Mouse (Mus musculus) kidney, adult 11 months (tissue): ENCODE measurements around the gene Gcn1l1.
A peak's percentile ranks its signal among the peaks of the same experiment; 100 is the strongest.

Experiments
- DNase-seq: peaks from one replicate; pipeline ENCODE4 v3.0.0; 2022

Gcn1l1 gene

DNA sequence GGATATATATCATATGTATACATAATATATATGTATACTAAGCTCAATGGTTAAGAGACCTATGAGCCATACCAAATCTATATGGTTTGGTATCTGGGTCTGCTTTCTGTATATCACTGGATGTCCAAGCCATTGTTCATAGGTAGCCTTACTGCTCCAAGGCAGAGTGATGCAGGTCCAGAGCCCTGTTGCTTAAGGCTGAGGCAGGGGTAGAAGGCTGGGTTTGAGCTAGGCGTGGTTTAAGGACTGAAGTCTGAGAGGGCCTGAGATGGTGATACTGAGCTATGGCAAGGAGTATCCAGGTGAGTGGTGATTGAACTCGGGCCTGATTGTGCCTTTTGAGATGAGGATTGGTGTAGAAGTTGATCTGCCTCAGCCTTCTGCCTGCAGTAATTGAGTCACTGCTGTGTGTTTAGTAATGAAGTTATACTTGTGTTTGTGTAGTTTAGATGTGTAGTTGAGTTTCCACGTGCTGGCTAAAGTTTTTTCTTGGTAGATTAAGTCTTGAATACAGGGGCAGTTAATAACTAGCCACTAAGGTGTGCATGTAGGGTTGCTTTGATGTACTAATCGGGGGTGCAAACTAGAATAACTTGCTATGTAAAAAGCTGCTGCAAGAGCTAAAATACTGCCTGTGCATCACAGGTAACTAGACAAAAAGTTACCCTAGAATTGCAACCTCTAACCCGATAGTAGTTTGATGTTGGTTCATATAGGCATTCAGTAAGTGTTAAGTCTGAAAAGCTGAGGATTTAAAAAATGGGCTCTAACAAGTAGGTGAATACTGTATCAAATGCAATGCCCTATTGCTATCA lies 1.1 kb upstream of the Gcn1l1 start:
- no peak for DNase-seq

DNA sequence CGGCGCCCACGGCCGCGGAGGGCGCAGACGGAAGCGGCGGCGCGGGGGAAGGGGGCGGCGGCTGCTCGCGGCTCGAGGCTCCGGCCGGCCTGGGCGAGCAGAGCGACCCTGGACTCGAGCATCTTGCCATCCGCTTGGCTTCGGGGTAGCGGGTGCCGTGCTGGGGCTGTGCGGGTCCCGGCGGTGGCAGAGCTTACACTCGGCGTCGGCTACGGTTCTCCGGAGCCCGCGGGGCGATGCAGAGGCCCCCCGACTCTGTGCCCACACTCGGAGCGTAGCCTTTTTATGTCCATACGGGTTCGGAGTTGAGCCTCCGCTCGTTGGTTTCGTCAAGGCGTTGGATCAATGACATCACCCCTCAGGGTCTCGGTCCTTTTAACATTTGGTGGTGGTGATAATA lies 349 bp downstream of the Gcn1l1 start:
- no peak for DNase-seq

DNA sequence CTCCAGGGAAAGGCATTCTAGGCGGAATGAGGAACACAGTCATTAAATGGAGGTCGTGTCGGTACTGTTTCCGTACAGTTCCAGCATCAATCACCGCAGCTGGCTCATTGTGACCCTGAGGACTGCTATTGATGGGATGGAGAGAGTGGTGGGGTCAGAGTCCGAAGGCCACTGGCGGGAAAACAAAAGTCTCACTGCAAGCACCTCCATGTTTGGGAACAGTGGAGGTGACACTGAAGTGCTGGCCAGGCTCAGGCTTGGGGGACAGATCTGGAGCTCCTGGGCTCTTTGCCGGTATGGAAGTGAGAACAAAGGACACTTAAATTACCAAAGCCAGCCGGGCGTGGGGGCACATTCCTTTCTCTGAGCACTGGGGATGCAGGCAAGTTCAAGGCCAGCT lies 3.6 kb downstream of the Gcn1l1 start:
- DNase-seq = peak; percentile 66

DNA sequence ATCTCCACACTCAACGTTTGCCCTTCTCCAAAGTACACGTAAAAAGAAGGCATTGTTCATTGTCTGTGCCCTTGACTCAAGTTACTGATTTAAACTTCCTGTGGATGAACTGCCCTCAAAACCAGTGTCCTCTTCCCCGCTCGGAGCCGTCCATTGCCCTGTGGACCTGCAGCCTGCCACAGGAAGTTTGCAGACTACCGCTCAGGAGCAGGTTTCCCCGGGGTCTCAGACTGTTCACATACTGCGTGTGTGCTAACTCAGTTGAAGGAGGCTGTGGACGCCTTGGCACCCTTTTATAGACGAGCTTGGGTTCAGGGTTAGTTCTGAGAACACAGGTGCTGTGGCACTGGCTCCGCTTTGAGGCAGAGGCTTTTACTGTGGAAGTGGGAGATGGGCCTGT lies 4.3 kb downstream of the Gcn1l1 start:
- DNase-seq = no peak

DNA sequence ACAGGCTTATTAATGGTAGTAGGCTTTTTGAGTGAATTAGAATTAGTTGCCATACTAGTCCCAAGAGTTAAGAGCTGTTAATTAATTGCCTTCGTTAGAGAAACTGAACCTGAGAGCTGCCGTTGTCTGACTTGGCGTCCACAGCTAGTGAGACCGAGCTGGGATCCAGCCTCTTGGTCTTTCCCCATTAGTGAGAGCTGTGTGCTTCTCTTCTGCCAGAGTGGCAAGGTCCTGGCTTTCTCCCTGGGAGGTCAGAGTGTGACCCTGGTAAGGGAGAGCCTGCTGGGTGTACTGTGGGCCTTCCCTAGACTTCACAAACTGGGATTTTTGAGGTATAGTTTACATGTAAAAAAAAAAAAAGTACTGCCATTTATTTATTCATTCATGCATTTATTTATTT lies 4.7 kb downstream of the Gcn1l1 start:
- DNase-seq = no peak

DNA sequence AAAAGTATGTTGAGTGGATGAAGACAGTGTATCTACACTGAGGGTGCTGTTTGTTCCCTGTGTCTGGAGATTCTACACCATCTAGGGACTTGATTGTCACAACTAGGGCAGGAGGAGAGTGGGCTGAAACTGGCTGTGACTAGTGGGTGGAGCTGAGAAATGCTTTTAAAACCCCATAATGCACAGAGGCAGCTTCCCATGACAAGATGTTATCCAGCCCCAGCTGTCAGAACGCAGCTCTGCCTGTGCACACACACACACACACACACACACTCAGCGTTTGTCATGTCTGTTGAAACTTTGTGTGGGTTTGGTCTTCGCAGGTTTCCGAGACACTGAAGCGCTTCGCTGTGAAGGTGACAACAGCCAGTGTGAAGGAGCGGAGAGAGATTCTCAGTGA lies 6.0 kb downstream of the Gcn1l1 start:
- no peak for DNase-seq

DNA sequence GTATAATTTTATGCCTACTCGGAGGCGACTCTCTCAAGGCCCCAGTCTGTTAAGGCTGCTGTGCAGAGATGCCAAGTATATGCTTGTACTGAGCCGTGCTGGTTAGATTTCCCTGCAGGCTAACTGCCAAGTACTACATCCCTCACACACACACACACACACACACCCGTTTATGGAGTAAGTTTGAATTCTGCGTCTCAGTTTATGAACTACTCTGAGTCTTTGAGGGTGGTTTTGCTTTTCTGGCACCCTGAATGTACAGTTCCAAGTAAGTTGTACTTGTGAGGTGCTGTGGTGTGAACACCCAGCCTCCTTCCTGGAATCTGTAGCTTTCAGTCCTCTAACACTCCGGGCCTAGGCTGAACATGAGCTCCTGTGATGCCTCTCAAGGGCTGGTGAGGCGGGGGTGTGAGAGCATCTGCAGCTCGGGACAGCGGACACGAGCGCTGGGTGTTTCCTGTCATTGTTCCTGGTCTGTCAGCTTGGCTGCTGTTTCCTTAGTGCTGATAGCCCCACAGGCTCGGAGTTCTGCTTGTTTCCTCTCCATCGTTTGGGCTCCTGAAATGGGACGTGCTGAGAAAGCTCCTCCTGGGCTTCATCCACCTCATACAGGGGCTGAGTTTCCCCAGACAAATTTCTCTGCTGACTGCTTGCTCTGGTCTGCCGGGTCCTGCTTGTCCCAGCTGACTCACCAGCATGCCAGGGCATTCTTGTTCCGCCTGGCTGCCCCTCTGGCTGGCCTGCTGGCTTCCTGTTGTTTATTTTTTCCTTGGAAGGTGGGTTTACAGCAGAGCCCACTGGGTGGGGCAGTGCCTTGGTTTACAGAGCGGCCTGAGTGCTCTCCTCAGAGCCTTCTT lies 7.9 kb downstream of the Gcn1l1 start:
- DNase-seq = peak; percentile 85

DNA sequence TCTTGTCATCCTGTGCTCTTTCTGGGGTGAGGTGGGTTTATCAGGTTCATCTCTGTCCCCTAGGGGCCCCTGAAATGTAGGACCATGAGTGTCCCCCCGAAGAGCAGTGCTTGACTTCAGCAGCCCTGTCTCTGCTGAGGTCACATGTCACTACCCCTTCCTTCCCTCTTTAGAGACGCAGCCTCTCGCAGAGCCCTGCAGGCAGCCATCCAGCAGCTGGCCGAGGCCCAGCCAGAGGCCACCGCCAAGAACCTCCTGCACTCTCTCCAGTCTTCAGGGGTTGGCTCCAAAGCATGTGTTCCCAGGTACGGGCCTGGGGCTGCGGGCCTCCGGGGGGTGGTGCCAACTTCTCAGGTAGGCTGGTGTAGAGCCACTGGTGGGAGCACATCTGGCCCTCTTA lies 9.9 kb downstream of the Gcn1l1 start:
- DNase-seq = peak; percentile 71

DNA sequence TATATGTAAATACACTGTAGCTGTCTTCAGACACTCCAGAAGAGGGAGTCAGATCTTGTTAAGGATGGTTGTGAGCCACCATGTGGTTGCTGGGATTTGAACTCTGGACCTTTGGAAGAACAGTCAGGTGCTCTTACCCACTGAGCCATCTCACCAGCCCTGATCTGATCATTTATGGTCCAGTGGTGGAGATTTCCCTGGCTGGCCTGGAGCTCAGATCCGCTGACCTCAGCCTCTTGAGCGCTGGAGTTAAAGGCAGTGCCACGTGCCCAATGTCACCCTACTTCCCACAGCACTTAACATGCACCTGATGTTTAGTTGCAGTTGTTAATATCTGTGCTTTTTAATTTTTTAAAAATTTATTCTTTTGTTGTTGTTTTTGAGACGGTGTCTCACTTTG lies 12.6 kb downstream of the Gcn1l1 start:
- DNase-seq = peak; percentile 55

DNA sequence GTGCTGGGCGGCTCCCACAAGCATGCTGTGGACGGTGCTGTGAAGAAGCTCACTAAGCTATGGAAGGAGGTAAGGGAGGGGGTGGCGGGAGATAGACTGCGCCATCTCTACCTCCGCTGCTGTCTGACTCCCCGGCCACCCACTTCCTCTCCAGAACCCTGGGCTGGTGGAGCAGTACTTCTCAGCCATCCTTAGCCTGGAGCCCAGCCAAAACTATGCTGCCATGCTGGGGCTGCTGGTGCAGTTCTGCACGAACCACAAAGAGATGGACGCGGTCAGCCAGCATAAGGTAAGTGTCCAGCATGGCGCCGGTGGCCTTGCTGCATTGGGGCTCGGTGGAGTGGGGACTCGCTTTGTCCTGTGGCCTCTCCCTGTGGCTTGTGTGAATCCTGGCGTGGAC lies 13.9 kb downstream of the Gcn1l1 start:
- no peak for DNase-seq

DNA sequence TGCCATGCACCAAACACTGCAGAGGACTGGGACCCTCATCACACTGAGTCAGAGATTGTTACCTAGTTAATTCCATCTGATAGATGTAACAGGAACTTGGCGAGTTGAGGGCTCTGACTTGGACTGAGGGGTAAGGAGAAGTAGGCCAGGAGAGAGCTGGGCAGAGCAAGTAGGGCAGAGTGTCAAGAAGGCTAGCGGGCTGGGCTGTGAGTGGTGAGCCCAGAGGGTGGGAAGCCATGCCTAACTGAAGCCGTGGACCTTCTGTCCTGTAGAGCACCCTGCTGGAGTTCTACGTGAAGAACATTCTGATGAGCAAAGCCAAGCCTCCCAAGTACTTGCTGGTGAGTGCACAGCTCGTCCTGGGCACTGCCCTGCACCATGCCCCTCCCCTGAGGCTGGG lies 14.3 kb downstream of the Gcn1l1 start:
- no peak for DNase-seq

DNA sequence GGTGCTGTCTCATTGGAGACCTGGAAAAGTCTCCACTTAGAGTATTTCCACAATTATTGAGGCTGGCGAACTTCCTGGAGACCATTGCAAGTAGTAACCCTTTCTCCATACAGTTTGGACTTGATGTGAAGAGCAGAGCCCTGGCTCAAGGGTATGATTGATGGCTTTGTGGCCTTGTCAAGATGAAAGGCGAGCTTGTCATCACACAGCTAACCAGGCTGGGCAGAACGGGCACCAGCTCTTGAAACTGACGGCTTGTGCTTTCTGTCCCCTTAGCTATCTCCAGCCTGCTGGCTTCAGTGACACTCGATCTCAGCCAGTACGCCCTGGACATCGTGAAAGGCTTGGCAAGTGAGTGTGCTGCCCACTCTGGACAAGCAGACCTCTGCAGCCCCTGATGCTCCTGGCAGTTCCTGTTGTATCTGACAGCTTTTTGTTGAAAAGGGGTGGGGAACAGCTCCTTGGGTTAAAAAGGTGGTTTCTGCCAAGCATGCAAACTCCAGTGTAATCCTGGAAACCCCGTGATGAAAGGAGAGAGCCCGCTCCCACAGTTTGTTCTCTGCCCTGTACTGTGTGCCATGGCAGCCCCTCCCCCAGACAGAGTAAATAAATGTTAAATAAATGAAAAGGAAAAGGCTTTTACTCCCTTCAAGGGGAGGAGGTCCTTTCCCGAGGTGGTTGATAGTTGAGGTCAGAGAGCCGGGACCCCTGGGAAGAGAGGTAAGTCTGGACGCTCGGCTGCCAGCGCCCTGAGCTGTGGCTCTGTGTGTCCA lies 15.4 kb downstream of the Gcn1l1 start:
- DNase-seq = no peak

DNA sequence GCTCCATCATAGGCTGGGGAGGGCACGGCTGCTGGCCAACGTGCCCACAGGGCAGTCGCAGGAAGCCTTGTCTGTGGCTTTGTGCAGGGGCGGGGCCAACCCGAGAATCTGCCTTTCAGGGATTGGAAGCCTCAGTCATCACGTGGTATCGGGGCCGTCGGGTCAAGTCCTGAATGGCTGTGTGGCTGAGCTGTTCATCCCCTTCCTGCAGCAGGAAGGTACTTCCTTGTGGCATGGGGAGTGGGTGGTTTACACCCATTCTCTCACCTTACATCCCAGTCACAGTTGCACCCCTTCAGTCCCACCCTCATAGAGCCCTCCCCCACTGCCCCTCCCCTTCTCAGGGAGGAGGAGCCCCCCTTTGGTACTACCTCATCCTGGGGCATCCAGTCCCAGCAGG lies 16.6 kb downstream of the Gcn1l1 start:
- DNase-seq = no peak

DNA sequence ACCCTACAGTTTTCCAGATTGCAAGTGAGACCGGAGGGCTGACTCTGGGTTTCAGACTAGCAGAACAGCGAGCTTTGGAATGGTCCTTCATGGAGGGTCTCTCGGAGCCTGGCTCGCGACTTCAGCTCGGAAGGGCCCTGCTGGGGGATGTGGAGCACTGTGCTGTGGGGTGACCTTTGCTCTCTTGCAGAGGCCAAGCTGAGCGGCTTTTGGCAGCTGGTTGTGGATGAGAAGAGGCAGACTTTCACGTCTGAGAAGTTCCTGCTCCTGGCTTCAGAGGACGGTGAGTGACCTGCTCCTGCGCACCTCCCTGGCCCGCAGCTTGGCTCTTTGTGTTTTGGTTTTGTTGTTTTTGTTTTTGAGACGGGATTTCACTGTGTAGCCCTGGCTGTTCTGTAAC lies 20.6 kb downstream of the Gcn1l1 start:
- DNase-seq = peak; percentile 74

DNA sequence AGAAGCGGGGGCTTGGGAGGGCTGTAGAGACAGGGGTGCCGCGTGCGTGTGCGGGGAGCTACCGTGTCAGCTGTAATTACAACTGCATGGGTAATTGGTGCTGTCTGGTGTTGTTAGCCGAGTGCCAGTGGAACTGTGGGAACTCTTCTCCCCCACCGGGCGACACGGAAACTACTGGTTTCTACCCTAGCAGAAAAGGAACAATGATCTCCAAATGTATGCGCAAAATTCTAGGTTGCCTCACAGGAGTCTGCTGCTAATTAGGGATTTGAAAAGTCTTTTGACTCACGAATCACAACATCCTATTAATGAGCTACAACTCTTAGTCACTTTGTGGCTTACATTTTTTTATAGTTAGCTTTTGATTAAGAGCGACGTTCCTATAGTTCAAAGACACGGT lies 21.1 kb downstream of the Gcn1l1 start:
- DNase-seq = no peak

DNA sequence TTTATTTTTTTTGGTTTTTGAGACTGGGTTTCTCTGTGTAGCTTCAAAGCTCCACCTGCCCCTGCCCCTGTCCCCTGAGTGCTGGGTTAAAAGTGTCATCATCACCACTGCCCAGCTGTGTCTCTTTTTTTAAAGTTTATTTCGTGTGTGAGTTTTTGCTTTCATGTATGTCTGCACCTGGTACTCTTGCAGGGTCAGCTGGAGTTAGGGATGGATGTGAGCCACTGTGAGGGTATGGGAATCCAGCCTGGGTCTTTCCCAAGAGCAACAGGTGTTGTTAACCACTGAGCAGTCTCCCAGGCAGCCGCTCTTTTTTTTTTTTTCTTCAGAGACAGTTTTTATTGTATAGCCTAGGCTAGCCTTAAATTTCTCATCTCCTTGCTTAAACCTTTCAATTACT lies 21.7 kb downstream of the Gcn1l1 start:
- DNase-seq = no peak

DNA sequence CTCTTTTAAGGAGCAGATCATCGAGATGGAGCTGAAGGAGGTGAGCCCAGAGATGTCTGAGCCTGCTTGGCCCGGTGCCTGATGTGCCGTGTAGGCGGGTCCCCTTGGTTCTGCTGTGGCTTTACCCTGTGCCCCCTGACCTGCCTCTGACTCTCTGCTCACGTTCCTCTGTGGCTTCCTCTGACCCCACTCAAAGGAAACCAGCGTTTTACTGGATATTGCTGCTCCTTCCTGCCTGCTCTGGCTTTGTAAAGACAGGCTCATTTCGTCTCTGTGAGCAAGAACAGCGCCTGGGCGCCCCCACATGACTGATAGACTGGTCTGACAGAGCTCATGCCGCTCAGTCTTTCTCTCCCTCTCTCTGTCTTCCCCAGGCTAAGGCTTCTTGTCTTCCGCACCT lies 26.0 kb downstream of the Gcn1l1 start:
- no peak for DNase-seq

DNA sequence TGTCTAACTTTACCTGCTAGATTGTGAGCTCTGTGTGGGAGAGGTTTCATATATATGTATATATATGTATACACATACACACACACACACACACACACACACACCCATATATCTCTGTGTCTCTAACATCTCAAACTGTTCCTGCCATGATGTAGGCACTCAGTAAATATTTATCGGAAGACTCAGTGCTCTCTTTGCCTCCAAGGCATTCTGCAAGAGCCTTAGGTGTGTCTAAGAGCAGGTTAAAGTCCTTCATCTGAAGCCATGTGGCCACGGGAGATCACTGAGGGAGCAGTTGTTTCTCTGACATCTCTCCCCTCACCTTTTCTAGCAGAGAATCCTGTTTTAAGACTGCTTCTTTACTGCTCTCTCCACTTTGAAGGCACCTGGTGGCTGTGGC lies 26.5 kb downstream of the Gcn1l1 start:
- no peak for DNase-seq

DNA sequence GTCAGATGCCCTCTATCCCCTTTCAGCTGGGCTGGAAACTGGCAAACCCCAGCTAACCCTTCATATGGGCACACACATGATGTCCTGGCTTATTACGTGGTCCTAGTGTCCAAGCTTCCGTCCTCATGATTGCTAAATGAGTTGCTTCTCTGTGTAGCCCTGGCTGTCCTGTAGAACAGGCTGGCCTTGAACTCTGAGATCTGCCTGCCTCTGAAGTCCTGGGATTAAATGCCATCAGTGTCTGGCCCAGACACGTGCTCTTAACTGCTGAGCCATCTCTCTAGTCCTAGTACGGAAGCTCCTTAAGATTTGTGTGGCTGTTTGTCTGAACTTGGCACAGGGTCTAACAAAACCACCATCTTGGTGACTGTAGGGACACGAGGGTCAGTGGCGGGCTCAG lies 38.5 kb downstream of the Gcn1l1 start:
- DNase-seq = no peak

DNA sequence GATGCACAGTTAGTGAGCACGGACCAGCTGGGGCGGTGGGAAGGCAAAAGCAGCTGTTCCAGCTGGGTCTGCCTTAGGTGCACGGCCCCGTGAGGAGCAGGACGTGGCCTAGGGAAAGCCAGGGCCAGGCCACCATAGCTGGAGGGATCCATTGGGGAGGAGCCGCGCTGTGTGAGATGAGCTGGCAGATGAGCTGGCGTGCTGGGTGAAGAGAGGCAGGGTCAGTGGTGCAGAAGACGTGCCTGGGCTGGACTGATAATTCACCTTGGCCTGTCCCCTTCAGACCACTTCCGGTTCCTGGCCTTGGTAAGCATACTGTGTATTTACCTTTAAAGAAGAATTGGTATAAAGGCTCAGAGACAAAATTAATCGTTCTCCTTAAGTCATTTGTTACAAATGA lies 46.5 kb downstream of the Gcn1l1 start:
- DNase-seq = no peak

DNA sequence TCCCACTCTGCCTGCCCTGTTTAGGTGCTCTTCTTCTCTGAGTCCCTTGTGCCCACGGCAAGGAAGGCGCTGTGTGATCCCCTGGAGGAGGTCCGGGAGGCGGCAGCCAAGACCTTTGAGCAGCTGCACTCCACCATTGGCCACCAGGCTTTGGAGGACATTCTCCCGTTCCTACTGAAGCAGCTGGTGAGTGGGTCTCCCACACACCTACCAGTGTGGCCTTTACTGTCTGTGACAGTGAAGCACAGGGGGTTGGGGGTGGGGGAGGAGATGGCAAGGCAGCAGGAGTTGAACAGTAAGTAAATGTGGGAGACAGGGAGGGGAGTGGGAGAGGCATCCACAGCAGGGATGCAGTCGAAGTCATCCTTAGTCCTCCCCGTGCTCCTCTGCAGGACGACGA lies 48.3 kb downstream of the Gcn1l1 start:
- DNase-seq = no peak

DNA sequence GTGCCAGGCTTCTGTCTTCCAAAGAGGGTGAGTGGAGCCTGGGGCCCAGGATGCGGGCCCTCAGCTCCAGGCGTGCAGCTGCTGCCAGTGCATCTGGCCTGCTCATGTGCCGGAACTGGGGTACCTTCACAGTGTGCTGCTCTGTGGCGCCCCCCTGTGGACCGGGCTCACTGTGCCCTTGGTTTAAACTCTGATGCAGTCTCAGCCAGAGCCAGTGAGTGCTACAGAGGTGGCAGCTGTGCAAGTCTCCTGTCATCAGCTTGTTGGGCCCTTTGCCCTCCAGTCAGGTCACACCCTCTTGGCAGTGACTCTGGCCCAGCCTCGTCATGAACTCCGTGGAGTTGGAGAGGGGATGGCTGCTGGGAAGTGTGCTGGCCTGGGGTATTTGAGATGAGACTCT lies 49.9 kb downstream of the Gcn1l1 start:
- no peak for DNase-seq

DNA sequence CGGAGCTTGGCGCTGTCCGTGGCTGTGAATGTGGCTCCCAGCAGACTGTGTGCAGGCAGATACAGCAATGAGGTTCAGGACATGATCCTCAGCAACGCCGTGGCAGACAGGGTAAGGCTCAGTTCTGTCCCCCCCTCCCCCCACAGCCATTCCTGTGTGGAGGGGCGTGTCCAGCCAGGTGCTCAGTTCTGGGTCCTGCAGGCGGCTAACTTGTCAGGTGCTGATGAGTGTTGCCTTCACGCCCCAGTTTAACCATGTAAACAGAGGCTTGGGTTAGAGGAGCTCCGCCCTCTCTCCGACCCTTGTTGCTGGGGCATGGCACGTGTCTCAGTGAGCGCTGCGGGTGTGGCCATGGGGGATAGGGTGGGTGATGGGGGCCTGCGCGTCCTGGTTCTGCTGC lies 54.6 kb downstream of the Gcn1l1 start:
- no peak for DNase-seq

DNA sequence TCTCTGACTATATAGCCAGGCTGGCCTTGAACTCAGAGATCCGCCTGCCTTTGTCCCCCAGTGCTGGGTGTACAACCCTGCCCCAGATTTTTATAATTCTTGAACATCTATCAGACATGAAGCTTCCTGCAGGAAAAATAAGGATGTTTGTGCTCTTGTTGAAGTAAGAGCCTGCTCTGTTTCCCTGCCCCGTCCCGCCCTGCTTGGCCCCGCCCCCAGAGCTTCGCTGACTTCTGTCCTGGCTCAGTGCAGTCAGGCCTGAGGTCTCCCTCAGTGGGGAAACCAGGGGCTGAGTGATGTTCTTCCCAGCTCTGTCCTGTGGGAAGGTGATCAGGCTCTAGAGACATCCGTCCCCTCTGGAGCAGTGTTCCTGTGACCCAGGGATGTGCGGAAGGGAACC lies 57.6 kb downstream of the Gcn1l1 start:
- DNase-seq = no peak
